Mouse (Mus musculus) stomach, postnatal 0 days (tissue): Measurements from ENCODE around the gene Cxcl1. TPM values are rescaled to one million over a fixed set of nuclear protein-coding genes. Genes with fewer than 3 reads are reported as not detected.
"Not testable (repeated sequence)": the region's sequence is repeated elsewhere in the genome, so short reads cannot be mapped to it uniquely, and the experiment has no call there.

Source experiments
- ATAC-seq: fragments of 200-750 bp; cut with Nextera tagmentation; 2 replicates; pipeline ENCODE4 v1.8.0; 2017; ENCODE audit not compliant: low FRiP score, low TSS enrichment
- DNase-seq: peaks from one replicate; pipeline ENCODE4 v3.0.0-alpha.2; 2016; ENCODE audit warnings: low spot score
- H3K27ac ChIP-seq: fragments of 300-500 bp; sonication (generic); replicated peaks from 2 replicates; pipeline ENCODE4 v1.5.1; 2014; ENCODE audit warnings: mild to moderate bottlenecking, control low read depth
- H3K27me3 ChIP-seq: fragments of 300-500 bp; sonication (generic); 2 replicates; pipeline ENCODE4 v1.6.1; 2014; ENCODE audit warnings: low read length; ENCODE audit not compliant: control insufficient read depth, insufficient read depth
- H3K36me3 ChIP-seq: fragments of 300-500 bp; sonication (generic); 2 replicates; pipeline ENCODE4 v1.6.1; 2014; ENCODE audit warnings: low read length, mixed read lengths; ENCODE audit not compliant: control insufficient read depth, insufficient read depth
- H3K4me1 ChIP-seq: fragments of 300-500 bp; sonication (generic); replicated peaks from 2 replicates; pipeline ENCODE4 v1.6.1; 2014; ENCODE audit warnings: antibody characterized with exemption; ENCODE audit not compliant: control insufficient read depth, insufficient read depth
- H3K4me2 ChIP-seq: fragments of 300-500 bp; sonication (generic); replicated peaks from 2 replicates; pipeline ENCODE4 v1.6.1; 2014; ENCODE audit warnings: low read depth, mild to moderate bottlenecking, control low read depth, moderate library complexity
- H3K4me3 ChIP-seq: fragments of 300-500 bp; sonication (generic); 2 replicates; pipeline ENCODE4 v1.5.1; 2014; ENCODE audit warnings: low read depth, low read length, control low read depth
- H3K9ac ChIP-seq: fragments of 300-500 bp; sonication (generic); 2 replicates; pipeline ENCODE4 v1.6.1; 2014; ENCODE audit warnings: mild to moderate bottlenecking, low read length, control low read depth, mixed read lengths
- H3K9me3 ChIP-seq: fragments of 300-500 bp; sonication (generic); 2 replicates; pipeline ENCODE4 v1.6.1; 2016; ENCODE audit warnings: low read length; ENCODE audit not compliant: control insufficient read depth
- CTCF ChIP-seq: IDR thresholded peaks from 2 replicates; pipeline ENCODE4 v1.5.1; 2016; ENCODE audit warnings: antibody characterized with exemption, low read depth, mild to moderate bottlenecking, moderate library complexity
- EP300 ChIP-seq: optimal IDR thresholded peaks from 2 replicates; pipeline ENCODE3; 2016; ENCODE audit warnings: antibody characterized with exemption
- WGBS: fragments of 180-500 bp; shearing (Covaris S2); extraction: QIAGEN DNeasy Blood & Tissue Kit; methylation state at CpG from one replicate; pipeline ENCODE4 v1.1.7; 2014; 5-methylcytosine and 5-hydroxymethylcytosine counted together
- polyA plus RNA-seq: library from polyadenylated mRNA; unstranded; fragments of >200 nt; fragmentation: Nextera tagmentation; extraction: Ambion mirVana; gene quantifications from 2 replicates; pipeline ENCODE4 v1.2.1, GENCODE M21; 2015

Gene Cxcl1
- polyA plus RNA-seq, result 0.38 and 0.93 TPM in 2 replicates

- WGBS, result 9% methylated on average over 30 of the region's 30 CpGs
- no peak within 1 kb of the TSS for H3K27ac ChIP-seq
These were observed at the start of gene Cxcl1 for GRCm38 (mm10) chr5:90890519-90891463. Gene Cxcl1 (plus strand): TSS chr5:90891241.

GRCm38 (mm10) chr5:90843891-90844290 is 47.1 kb upstream of the Cxcl1 start:
- Histone ChIP-seq H3K36me3 (no peaks in the 10 kb centered on the region), H3K4me2 (no peak overlapping the region)
- ATAC-seq, result no peak

More at GRCm38 (mm10) chr5:90890519-90891463, at the start of gene Cxcl1:
- H3K4me3 ChIP-seq, result peak within 1 kb of the TSS; percentile 47
- H3K9ac ChIP-seq, result peak within 1 kb of the TSS; percentile 56
- H3K4me2 ChIP-seq, result peak within 1 kb of the TSS; percentile 73
- DNase-seq (peak; percentile 64), ATAC-seq (peak; percentile 87)
- H3K27me3 ChIP-seq, result no peaks in the 10 kb centered on the region
- H3K9me3 ChIP-seq, result no peaks in the 10 kb centered on the region
- H3K36me3 ChIP-seq, result no peaks in the 10 kb centered on the region
- TF ChIP-seq EP300, result no peak
- TF ChIP-seq CTCF, result peak; percentile 62
- no peaks in the 10 kb centered on the region for H3K4me1 ChIP-seq

GRCm38 (mm10) chr5:90850096-90850495 is 40.9 kb upstream of the Cxcl1 start:
- H3K27me3 ChIP-seq, ATAC-seq, H3K36me3 ChIP-seq, H3K9me3 ChIP-seq, H3K4me1 ChIP-seq, H3K4me2 ChIP-seq, H3K27ac ChIP-seq, DNase-seq, H3K9ac ChIP-seq, H3K4me3 ChIP-seq: not testable (repeated sequence)
- WGBS, result 82% methylated on average over 7 of the region's 7 CpGs

More at GRCm38 (mm10) chr5:90843891-90844290, 47.1 kb upstream of the Cxcl1 start:
- 82% methylated on average over 3 of the region's 3 CpGs for WGBS
- no peak overlapping the region for H3K27ac ChIP-seq
- H3K4me3 ChIP-seq, result no peak overlapping the region
- H3K9ac ChIP-seq, result no peak overlapping the region
- H3K9me3 ChIP-seq, result no peaks in the 10 kb centered on the region
- no peaks in the 10 kb centered on the region for H3K27me3 ChIP-seq
- H3K4me1 ChIP-seq, result no peaks in the 10 kb centered on the region
- TF ChIP-seq CTCF, result no peak
- no peak for TF ChIP-seq EP300
- DNase-seq, result no peak

GRCm38 (mm10) chr5:90851391-90851790 is 39.6 kb upstream of the Cxcl1 start:
- 93% methylated on average over 11 of the region's 11 CpGs for WGBS
- ATAC-seq, H3K4me1 ChIP-seq, H3K9me3 ChIP-seq, H3K4me2 ChIP-seq, H3K27ac ChIP-seq, H3K4me3 ChIP-seq, H3K9ac ChIP-seq, H3K27me3 ChIP-seq, DNase-seq, H3K36me3 ChIP-seq: not testable (repeated sequence)

- Histone ChIP-seq H3K27ac (no peak overlapping the region), H3K27me3 (no peaks in the 10 kb centered on the region), H3K4me1 (no peaks in the 10 kb centered on the region), H3K4me2 (no peak overlapping the region), H3K4me3 (no peak overlapping the region), H3K9me3 (no peaks in the 10 kb centered on the region), H3K9ac (no peak overlapping the region), H3K36me3 (no peaks in the 10 kb centered on the region)
- TF ChIP-seq CTCF, result no peak
- TF ChIP-seq EP300, result no peak
- DNase-seq (no peak), ATAC-seq (no peak)
- WGBS, result 85% methylated on average over 4 of the region's 4 CpGs
These were observed 37.8 kb upstream of the Cxcl1 start for GRCm38 (mm10) chr5:90853206-90853605.
